Mouse (Mus musculus): ENCODE results near the gene Aspdh. TPM values are rescaled to one million over a fixed set of nuclear protein-coding genes. Genes with fewer than 3 reads are reported as not detected.

The Aspdh gene
- 0.42 and 0.71 TPM in 2 replicates for polyA plus RNA-seq (2016; fragmentation: Nextera tagmentation; extraction: Ambion mirVana)

DNA sequence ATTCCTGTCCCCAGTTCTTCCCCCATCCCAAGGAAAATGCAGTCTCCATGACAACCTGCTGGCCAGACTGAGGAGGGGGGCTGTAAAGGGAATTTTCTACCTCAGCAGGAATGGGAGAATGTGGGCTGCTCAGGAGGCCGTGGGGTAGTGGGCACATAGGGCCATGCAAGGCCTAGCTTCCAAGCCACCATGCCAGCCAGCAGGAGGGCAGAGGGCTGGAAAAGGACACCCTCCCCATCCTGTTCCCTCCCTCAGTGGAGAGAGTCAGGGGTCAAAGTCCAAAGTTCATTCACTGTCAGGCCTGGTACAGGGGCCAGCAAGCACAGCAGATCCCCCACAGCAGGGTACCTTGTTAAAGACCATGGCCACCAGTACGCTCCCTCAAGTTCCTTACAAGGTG, at the start of gene Aspdh:
Gene Aspdh (plus strand): TSS at position 281 of the 400 bp plus-strand sequence.
- Histone ChIP-seq H3K4me1 (peaks cover 16% of the 10 kb centered on the region), H3K9me3 (no peaks in the 10 kb centered on the region), H3K27ac (no peak within 1 kb of the TSS), H3K27me3 (peaks cover 44% of the 10 kb centered on the region), H3K4me3 (no peak within 1 kb of the TSS), H3K9ac (no peak within 1 kb of the TSS; the same call in 1 of the 2 replicates), H3K36me3 (peaks cover 19% of the 10 kb centered on the region), H3K4me2 (replicated peaks) (no peak within 1 kb of the TSS)
- ATAC-seq (ENCODE audit: insufficient number of reproducible peaks, insufficient read depth, low FRiP score, low TSS enrichment) = no peak
- 61% methylated on average over 2 of the region's 2 CpGs for WGBS

DNA sequence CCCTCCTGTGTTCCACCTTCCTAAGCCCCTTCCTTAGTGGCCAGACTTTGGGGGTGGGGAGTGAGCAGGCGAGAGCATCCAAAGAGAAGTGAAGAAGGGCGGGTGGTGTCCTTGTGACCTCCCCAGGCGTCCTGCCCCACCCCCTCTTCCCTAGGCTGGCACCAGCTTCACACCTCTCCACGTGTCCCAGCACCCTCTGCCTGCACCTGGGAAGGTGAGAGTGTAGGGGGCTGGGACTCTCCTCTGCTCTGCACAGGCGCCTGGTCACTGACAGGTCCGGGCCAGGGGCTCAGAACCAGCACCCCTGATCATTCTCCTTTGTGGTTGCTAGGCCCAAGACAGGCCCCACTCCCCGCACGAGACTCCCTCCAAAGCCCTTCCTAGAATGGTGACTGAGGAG, 37.5 kb upstream of the Aspdh start:
- 5% methylated on average over 8 of the region's 8 CpGs for WGBS

DNA sequence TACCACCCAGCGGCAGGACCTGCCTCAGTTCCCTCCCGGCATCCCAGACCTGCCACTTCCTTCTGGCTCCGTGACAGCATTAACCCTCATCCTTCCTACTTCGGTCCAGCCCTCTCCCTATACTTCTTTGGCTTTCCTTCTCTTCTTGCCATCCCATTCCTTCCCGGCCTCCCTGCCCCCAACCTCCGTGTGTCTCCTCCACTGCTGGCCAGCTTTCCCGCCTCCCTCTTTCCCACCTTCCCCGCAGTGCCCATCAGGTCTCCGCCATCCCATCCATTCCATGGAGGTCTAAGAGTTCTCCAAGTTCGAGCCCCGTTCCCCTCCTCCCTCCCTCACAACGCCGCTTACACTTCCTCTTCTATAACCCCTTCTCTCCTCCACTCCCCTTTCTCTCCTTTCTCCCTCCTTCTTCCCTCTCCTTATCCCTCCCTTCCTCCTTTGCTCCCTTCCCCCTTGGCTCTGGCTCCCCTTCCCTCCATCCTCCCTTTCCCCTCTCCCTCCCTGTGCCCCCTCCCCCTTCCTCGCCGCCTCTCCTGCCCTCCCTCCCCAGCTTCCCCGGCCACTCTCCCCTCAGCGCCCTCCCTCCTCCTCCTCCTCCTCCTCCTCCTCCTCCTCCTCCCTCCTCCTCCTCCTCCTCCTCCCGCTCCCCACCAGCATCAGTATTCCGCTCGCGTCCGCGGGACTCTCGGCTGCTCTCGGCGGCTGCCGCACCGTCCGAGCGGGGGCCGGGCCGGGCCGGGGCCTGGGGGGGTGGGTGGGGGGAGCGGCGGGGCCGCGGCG, 36.8 kb upstream of the Aspdh start:
- H3K27ac ChIP-seq = peak overlapping the region; percentile 46; the same call in 1 of the 2 replicates
- no peak for ATAC-seq (ENCODE audit: insufficient number of reproducible peaks, insufficient read depth, low FRiP score, low TSS enrichment)
- WGBS = 2% methylated on average over 23 of the region's 38 CpGs

More for the DNA sequence above, 37.5 kb upstream of the Aspdh start:
- no peak for ATAC-seq (ENCODE audit: insufficient number of reproducible peaks, insufficient read depth, low FRiP score, low TSS enrichment)
- Histone ChIP-seq H3K4me3 (peak overlapping the region; percentile 70), H3K4me1 (peaks cover 25% of the 10 kb centered on the region), H3K27ac (peak overlapping the region; percentile 46; the same call in 1 of the 2 replicates), H3K9me3 (no peaks in the 10 kb centered on the region), H3K4me2 (replicated peaks) (peak overlapping the region; percentile 84), H3K36me3 (no peaks in the 10 kb centered on the region), H3K27me3 (peaks cover 65% of the 10 kb centered on the region), H3K9ac (peak overlapping the region; percentile 27; the same call in 1 of the 2 replicates)

DNA sequence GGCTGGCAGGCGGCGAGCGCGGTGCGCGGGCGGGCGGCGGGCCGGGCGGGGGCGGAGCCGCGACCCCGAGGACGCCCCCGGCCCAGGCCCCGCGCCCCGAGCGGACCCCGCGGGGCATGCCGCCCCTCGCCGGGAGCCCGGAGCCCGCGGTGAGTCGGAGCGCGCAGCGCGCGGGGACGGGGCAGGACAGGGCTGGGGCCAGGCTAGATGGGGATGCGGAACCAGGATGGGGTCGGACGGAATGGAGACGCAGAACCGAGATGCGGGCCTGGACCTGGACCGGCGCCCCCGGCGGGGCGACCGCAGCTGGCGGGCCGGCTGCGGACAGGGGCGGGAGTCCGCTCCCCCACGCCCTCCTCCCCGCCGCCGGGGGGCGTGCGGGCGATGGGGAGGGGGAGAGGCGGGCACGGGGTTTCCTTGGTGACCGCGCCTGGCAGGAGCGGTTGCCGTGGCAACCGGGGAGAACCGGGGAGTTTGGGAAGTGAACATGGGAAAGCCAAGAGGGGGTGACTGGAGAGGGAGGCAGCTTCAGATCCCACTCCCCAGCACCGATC, 36.1 kb upstream of the Aspdh start, which contains the start of gene Lrrc4b:
Gene Lrrc4b (plus strand): TSS at position 51 of the 554 bp plus-strand sequence.
- peaks cover 25% of the 10 kb centered on the region for H3K4me1 ChIP-seq
- peak within 1 kb of the TSS; percentile 70 for H3K4me3 ChIP-seq
- H3K36me3 ChIP-seq = no peaks in the 10 kb centered on the region
- ATAC-seq (ENCODE audit: insufficient number of reproducible peaks, insufficient read depth, low FRiP score, low TSS enrichment) = no peak
- H3K4me2 ChIP-seq (replicated peaks) = peak within 1 kb of the TSS; percentile 84
- WGBS = 1% methylated on average over 37 of the region's 69 CpGs
- H3K27me3 ChIP-seq = peaks cover 72% of the 10 kb centered on the region
- H3K9me3 ChIP-seq = no peaks in the 10 kb centered on the region
- peak within 1 kb of the TSS; percentile 75 for H3K9ac ChIP-seq
- peak within 1 kb of the TSS; percentile 73; the same call in 1 of the 2 replicates for H3K27ac ChIP-seq

More for the DNA sequence above, 36.8 kb upstream of the Aspdh start:
- H3K4me1 ChIP-seq = peaks cover 25% of the 10 kb centered on the region
- no peaks in the 10 kb centered on the region for H3K9me3 ChIP-seq
- H3K9ac ChIP-seq = peak overlapping the region; percentile 75
- H3K27me3 ChIP-seq = peaks cover 69% of the 10 kb centered on the region
- peak overlapping the region; percentile 70 for H3K4me3 ChIP-seq
- peak overlapping the region; percentile 84 for H3K4me2 ChIP-seq (replicated peaks)
- no peaks in the 10 kb centered on the region for H3K36me3 ChIP-seq

DNA sequence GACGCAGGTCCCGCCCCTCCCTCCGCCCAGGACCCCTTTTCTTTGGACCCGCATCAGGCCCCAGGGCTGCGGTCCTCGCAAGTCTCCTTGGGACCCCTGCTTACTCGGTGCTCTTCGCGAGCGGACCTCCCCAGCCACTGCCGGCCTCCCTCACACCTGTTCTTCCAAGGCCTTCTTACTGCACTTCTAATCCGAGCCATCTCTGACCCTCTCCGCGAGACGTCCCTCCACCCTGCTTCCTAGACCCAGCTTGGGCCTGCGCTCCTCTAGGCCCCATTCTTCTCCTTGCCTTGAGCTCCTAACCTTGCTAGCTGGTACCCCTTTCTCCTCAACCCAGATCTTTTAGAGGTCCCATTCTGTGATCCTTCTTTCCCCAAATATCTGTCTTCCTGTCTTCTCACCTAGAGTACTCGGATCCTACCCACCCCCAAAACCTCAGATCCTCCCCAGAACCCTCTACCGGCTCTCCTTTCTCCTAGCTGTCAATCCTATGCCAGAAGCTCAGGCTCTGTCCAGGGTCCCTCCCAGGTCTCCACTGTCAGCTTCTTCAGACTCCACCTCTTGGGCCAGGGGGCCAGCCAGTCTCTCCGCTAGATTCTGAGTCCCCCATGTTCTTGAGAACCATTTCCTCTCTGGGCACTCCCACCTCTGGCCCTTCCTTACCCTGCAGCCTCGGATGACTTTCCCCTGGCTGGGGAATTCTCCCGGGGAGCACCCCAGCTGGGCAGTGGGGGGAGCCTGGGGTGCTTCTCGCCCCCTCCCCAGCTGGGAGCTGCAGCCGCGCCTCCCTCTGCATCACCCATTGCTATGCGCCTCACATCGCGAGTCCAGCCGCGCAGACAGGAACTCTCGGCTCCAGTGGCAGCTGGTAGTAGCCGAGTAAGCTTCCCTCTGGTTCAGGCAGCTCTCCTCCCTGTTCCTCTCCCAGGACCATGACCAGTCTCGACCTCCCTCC, 35.4 kb upstream of the Aspdh start:
- Histone ChIP-seq H3K9me3 (no peaks in the 10 kb centered on the region), H3K9ac (peak overlapping the region; percentile 75), H3K36me3 (no peaks in the 10 kb centered on the region), H3K4me2 (replicated peaks) (peak overlapping the region; percentile 84), H3K27me3 (peaks cover 72% of the 10 kb centered on the region), H3K4me3 (peak overlapping the region; percentile 70), H3K27ac (peak overlapping the region; percentile 50; the same call in 1 of the 2 replicates), H3K4me1 (peaks cover 25% of the 10 kb centered on the region)
- ATAC-seq (ENCODE audit: insufficient number of reproducible peaks, insufficient read depth, low FRiP score, low TSS enrichment) = no peak
- WGBS = 2% methylated on average over 32 of the region's 32 CpGs

DNA sequence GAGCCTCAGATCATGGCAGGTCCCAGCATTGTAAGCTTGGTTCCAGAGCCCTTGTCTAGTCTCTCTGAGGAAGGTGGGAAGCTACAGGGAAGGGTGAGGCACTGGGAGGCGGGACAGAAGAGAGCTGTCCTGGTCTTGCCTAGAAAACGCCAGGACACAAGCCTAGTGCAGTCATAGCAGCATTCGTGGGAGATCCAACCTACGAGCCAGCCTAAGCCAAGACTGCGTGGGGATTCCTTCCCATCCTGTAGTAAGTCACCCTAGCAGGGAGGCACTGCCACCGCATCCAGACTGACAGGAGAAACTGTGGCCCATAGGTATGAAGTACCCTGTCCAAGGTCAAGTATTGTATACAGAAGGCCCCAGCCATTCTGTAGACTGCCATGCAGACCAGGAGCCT, 32.6 kb upstream of the Aspdh start:
- Histone ChIP-seq H3K4me2 (replicated peaks) (no peak overlapping the region), H3K9ac (no peak overlapping the region), H3K27me3 (peaks cover 57% of the 10 kb centered on the region), H3K27ac (no peak overlapping the region), H3K36me3 (no peaks in the 10 kb centered on the region), H3K4me1 (peaks cover 21% of the 10 kb centered on the region), H3K9me3 (no peaks in the 10 kb centered on the region), H3K4me3 (no peak overlapping the region)
- no peak for ATAC-seq (ENCODE audit: insufficient number of reproducible peaks, insufficient read depth, low FRiP score, low TSS enrichment)
- WGBS = 71% methylated on average over 6 of the region's 6 CpGs

DNA sequence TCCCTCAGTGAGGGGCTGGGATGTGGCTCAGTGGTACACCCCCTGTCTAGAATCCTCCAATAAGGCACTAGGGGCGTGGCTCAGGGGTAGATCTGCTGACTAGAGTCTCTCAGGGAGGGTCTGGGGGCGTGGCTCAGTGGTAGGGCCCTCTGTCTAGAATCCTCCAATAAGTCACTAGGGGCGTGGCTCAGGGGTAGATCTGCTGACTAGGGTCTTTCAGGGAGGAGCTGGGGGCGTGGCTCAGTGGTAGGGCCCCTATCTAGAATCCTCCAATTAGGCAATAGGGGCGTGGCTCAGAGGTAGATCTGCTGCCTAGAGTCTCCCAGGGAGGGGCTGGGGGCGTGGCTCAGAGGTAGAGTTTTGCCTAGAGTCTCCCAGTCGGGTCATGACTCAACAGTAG, 31.8 kb upstream of the Aspdh start:
- Histone ChIP-seq H3K27ac (no peak overlapping the region), H3K4me2 (replicated peaks) (no peak overlapping the region), H3K9me3 (no peaks in the 10 kb centered on the region), H3K9ac (no peak overlapping the region), H3K27me3 (peaks cover 57% of the 10 kb centered on the region), H3K4me1 (peaks cover 15% of the 10 kb centered on the region), H3K4me3 (no peak overlapping the region), H3K36me3 (no peaks in the 10 kb centered on the region)
- ATAC-seq (ENCODE audit: insufficient number of reproducible peaks, insufficient read depth, low FRiP score, low TSS enrichment) = no peak
- WGBS = 3% methylated on average over 7 of the region's 7 CpGs

DNA sequence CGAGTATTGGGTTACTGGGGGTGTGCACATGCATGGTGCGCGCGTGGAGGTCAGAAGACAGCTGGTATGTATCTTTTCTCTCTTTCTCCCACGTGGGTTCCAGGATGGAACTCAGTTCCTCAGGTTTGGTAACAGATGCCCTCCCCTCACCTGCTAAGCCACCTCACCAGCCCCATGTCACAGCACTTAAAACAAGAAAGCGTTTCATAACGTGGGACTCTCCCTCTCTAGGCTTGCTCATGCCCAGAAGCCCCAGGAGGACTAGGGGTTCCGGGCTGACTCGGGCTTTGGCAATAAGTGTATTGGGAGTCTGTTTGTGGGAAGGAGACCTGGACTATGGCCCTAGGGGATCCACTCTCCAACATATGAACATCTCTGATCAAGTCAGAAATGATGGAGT, 31.1 kb upstream of the Aspdh start:
- Histone ChIP-seq H3K4me3 (no peak overlapping the region), H3K4me1 (peaks cover 15% of the 10 kb centered on the region), H3K27me3 (peaks cover 53% of the 10 kb centered on the region), H3K36me3 (no peaks in the 10 kb centered on the region), H3K9me3 (no peaks in the 10 kb centered on the region), H3K27ac (no peak overlapping the region), H3K9ac (no peak overlapping the region), H3K4me2 (replicated peaks) (no peak overlapping the region)
- no peak for ATAC-seq (ENCODE audit: insufficient number of reproducible peaks, insufficient read depth, low FRiP score, low TSS enrichment)
- WGBS = 68% methylated on average over 9 of the region's 9 CpGs

DNA sequence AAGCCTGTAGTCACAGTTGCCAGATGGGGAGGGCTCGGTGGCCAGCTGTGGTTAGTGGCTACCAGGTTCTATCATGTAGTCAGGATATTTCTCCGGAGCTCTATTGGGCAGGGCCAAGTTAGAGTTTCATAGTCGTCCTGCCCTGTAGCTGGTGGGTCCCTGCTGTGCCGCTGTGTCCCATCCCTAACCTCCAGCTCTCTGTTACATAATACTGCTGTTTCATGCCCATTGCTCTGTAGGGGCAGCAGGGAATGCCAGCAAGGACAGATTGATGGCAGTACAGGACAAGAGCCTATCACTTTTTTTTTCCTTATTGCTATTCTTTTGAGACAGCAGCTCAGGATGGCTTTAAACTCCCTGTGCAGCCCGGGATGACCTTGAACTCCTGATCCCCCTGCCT, 29.4 kb upstream of the Aspdh start:
- no peak overlapping the region for H3K27ac ChIP-seq
- WGBS = 75% methylated on average over 5 of the region's 5 CpGs
- H3K27me3 ChIP-seq = peaks cover 53% of the 10 kb centered on the region
- no peaks in the 10 kb centered on the region for H3K9me3 ChIP-seq
- H3K4me1 ChIP-seq = no peaks in the 10 kb centered on the region
- H3K9ac ChIP-seq = no peak overlapping the region
- ATAC-seq (ENCODE audit: insufficient number of reproducible peaks, insufficient read depth, low FRiP score, low TSS enrichment) = no peak
- H3K4me3 ChIP-seq = no peak overlapping the region
- H3K4me2 ChIP-seq (replicated peaks) = no peak overlapping the region
- no peaks in the 10 kb centered on the region for H3K36me3 ChIP-seq

DNA sequence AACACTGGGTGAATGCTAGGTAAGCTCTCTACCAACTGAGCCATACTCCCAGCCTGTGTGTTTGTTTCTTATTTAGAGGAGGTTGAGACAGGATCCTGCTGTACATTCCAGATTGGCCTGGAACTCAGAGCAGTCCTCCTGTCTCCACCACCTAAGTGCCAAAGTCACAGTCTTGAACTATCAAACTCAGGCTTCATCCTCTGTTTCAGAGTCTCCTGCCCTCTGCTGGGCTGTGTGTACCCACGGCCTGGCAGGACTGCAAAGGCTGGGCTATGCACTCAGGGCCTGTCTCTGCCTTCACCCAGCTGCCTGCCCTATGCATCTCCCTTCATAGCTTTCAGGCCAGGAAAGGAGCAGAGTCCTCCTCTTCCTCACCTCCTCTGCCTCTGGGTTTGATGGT, 28.9 kb upstream of the Aspdh start:
- Histone ChIP-seq H3K9ac (no peak overlapping the region), H3K4me1 (no peaks in the 10 kb centered on the region), H3K27me3 (peaks cover 53% of the 10 kb centered on the region), H3K4me3 (no peak overlapping the region), H3K9me3 (no peaks in the 10 kb centered on the region), H3K27ac (no peak overlapping the region), H3K36me3 (no peaks in the 10 kb centered on the region), H3K4me2 (replicated peaks) (no peak overlapping the region)
- ATAC-seq (ENCODE audit: insufficient number of reproducible peaks, insufficient read depth, low FRiP score, low TSS enrichment) = no peak
- 38% methylated on average over 1 of the region's 1 CpGs for WGBS

DNA sequence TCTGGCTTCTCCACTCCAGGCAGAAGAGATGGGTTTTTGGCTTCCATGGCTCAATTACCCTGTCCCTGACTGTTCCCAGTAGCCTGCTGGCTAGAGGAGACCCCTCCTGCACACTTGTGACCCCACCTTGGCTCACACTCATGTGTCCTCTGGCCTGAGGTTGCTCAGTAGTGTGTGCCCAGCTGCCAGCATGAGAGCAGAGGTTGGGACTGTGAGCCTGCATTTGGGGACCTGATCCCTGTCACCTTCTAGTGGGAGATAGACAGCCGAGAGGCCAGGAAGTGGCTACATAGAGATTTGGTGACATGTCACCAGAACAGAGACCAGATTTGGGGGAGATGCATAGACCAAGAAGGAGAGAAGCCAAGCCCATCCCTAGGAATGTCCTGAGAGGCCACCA, 28.0 kb upstream of the Aspdh start:
- 75% methylated on average over 1 of the region's 1 CpGs for WGBS
- Histone ChIP-seq H3K36me3 (no peaks in the 10 kb centered on the region), H3K27me3 (peaks cover 53% of the 10 kb centered on the region), H3K27ac (no peak overlapping the region), H3K4me2 (replicated peaks) (no peak overlapping the region), H3K4me3 (no peak overlapping the region), H3K9me3 (no peaks in the 10 kb centered on the region), H3K4me1 (0 out of 2 replicates have a peak, but pooled peaks cover under 1% of the 10 kb centered on the region), H3K9ac (no peak overlapping the region)
- no peak for ATAC-seq (ENCODE audit: insufficient number of reproducible peaks, insufficient read depth, low FRiP score, low TSS enrichment)
